Mouse (Mus musculus): ENCODE measurements around the gene Papss1.
"Not testable (repeated sequence)": the region's sequence is repeated elsewhere in the genome, so short reads cannot be mapped to it uniquely, and the experiment has no call there.

The Papss1 gene

DNA sequence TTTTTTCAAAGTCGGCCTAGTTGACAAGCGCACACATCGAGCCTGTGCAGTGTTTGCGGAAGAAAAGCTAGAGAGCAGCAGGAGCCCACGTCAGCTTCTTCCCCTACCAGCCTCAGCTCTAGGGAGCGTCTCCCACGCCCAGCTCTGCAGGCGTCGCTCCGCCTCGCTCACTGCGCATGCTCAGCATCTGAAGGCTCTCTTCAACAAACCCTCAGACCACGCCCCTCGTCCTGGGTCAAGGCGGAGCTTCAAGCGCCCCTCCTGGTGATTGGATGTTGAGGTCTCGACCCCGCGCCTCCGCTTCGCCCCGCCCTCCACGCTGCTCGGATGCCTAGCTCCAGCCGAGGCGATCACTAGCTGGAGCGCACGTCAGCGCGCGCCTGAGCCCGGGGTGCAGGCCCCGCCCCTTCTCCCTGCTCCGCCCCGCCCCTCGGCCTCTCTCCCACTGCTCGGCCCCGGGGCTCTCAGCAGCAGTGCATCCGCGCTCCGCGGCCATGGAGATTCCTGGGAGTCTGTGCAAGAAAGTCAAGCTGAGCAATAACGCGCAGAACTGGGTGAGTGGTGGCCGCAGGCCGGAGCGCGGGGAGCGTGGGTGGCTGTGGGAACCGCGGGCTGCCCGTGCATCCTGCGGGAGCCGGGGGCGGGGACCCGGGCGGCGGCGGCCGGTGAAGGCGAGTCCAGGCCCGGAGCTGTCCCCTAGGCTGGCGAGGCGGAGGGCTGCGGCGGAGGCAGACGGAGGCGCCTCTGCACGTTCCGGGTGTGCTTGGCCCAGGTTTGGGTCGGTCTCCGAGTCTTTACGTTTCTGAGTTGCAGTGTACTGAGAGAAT is at the start of gene Papss1:
Gene Papss1 (plus strand): TSS at position 339 of the 827 bp plus-strand sequence.
- DNase-seq, result peak; percentile 100

- DNase-seq, result no peak
Observed at GRCm38 (mm10) chr3:131516332-131516999, 48.1 kb upstream of the Papss1 start.

DNA sequence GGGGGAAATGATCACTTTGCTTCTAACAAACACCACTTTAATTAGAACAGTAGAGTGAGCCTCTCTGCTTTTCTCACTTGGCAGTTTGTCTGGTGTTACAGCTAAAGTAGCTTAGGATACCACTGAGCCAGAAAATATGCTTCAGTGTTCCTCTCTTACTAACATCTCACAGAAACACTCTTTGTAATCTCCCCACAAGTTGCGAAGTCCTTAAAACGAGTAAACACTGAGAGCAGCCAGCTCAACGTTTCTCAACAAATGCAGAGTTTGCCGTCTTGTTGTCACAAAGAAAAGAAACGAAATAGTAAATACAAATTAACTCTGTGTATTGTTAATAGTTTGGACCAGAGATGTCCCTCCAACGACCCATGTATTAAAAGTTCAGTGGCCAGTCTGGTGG is 46.8 kb upstream of the Papss1 start:
- DNase-seq, result no peak

DNA sequence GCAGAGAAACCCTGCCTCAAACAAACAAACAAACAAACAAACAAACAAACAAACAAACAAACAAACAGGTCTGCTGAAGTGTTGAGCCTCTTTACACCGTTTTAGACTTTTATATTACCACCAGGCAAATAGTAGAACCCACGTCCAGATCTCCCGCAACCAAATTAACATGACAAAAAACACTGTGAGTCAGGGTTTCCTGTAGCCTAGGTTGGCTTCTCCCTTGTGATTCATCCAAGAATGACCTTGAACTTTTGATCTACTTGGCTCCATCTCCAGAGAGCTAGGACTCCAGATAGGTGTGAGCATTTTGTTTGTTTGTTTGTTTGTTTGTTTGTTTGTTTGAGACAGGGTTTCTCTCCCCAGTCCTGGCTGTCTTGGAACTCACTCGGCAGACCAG is 43.4 kb upstream of the Papss1 start:
- DNase-seq, result no peak

DNA sequence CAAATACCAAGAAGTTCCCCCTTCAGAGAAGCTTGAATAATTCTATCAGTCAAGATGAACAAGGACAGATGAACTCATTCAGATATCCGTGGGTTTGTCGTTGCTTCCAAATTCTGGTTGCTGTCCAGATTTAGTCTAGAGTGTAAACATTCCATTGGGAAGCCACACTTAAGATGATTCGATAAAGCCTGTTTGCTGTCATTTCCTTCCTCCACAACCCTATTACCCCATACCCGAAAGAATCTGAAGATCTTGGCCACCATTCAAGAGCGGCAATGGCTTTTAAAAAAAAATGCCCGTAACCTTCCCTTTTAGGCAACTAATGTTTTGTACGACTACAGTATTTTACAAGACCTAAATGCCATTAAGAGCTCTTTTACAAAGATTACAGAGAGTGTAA is 42.3 kb upstream of the Papss1 start:
- no peak for DNase-seq

- no peak for DNase-seq
Observed at GRCm38 (mm10) chr3:131523749-131524148, 40.8 kb upstream of the Papss1 start.

- no peak for DNase-seq
Observed at GRCm38 (mm10) chr3:131524210-131524609, 40.4 kb upstream of the Papss1 start.

GRCm38 (mm10) chr3:131524779-131525178 is 39.8 kb upstream of the Papss1 start:
- peak; percentile 2 to 12 for DNase-seq

DNA sequence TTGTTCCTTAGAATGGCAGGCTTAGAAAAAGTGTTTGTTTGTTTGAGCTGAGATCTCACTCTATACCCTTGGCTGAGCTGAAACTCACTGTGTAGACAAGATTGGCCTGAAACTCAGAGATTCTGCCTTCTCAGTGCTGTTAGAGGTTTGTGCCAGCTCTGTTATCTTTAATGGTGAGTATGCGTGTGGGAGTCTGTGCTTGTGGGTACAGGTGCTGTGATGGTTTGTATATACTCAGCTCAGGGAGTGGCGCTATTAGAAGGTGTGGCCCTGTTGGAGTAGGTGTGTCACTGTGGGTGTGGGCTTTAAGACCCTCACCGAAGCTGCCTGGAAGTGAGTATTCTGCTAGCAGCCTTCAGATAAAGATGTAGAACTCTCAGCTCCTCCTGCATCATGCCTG is 39.3 kb upstream of the Papss1 start:
- DNase-seq, result no peak

DNA sequence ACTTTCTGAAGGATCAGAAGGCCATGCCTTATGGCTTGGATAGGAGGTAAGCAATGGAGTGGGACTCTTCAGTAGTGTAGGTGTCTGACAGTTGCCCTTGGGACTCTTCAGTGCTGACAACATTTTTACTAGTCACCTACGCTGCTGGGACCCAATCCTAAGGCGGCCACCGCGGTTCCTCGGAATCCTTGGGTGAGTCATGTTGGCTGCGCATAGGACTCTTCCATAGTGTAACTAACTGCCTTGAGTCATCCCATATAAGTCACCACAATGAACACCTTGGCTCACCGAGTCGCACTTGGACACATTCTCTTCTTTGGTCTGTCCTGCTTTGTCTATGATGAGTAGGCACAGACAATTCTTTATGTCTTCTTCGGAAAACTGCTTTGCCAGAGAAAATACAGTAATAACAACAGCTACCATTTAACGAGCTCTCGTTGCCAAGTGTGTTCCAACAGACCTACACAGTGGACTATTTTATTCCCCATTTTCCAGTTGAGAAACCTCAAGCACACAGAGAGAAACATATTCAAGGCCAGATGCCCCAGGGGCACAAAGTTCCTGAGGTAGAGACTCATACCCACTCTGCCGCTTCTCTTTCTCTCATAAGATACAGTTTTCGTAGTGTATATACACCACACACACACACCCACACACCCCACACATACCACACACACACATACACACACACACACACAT is 23.2 kb upstream of the Papss1 start:
- DNase-seq, result no peak

- DNase-seq, result not testable (repeated sequence)
Observed at GRCm38 (mm10) chr3:131547562-131547961, 17.0 kb upstream of the Papss1 start.

DNA sequence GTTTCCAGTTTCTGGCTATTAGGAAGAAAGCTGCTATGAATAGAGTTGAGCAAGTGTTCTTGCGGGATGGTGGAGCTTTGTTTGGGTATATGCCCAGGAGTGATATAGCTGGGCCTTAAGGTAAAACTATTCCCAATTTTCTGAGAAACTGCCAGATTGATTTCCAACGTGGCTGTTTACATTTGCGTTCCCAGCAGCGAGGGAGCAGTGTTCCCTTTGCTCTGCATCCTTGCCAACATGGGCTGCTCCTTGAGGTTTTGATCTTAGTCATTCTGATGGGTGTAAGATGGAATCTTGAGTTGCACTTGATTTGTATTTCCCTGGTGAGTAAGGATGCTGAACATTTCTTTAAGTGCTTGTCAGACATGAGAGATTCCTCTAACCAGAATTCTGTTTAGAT is 14.5 kb upstream of the Papss1 start:
- no peak for DNase-seq

- DNase-seq, result peak; percentile 48 to 52
Observed at GRCm38 (mm10) chr3:131552349-131553254, 12.0 kb upstream of the Papss1 start.

- DNase-seq, result peak; percentile 7 to 8
Observed at GRCm38 (mm10) chr3:131555771-131556170, 8.8 kb upstream of the Papss1 start.

DNA sequence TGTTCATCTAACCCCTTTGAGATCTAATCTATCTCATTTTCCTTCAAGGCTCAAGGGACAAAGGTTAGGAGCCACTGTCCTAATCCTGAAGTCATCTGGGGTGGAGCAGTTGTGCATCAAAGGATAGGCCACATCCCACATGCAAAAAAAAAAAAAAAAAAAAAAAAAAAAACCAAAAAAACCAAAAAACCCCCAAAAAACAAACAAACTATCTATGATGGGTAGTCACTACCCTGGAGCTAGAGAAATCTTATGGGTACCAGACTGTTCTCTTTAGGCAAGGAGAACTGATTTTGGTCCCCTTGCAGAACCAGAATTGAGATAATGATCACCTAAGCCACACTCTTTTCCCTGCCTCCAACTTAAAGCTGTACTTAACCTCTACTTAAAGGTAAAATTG is 3.0 kb upstream of the Papss1 start:
- no peak for DNase-seq

GRCm38 (mm10) chr3:131565257-131565610 is 666 bp downstream of the Papss1 start:
- no peak for DNase-seq

GRCm38 (mm10) chr3:131566281-131566680 is 1.7 kb downstream of the Papss1 start:
- DNase-seq, result no peak

GRCm38 (mm10) chr3:131570506-131570905 is 5.9 kb downstream of the Papss1 start:
- DNase-seq, result no peak

- no peak for DNase-seq
Observed at GRCm38 (mm10) chr3:131573555-131573954, 9.0 kb downstream of the Papss1 start.

DNA sequence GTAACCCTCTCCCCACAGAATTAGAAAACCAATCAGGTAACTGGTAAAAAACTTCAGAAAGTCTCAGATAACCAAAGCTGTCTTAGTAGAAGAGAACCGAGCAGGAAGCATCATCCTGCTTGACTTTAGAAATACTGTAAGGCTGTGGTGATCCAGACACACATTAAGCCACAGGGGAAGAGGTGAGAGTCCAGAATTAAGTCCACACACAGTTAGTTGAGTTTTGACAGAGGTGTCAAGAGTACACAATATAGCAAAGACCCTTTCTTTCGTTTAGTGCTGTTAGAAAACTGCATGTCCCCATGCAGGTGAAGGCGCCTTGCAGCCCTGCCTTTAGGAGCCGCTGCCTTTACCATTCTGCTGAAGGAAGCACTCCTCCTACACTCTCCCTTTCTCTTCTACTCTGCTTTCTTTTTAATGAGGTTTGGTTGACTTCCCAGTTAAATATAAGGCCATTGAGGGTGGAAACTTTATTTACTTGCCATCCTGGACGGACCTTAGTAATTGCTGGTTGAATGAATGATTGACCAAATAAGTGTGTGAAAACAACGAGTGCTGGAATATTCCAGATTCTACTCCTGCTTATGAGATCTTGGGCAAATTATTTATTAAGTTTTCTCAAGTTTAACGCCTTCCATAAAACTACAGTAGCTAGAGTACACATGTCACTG is 14.0 kb downstream of the Papss1 start:
- DNase-seq, result no peak

- DNase-seq, result no peak
Observed at GRCm38 (mm10) chr3:131580040-131580439, 15.5 kb downstream of the Papss1 start.

- no peak for DNase-seq
Observed at GRCm38 (mm10) chr3:131581096-131581495, 16.5 kb downstream of the Papss1 start.
